Mouse (Mus musculus): ENCODE data around the gene Foxj3. TPM values are rescaled to one million over a fixed set of nuclear protein-coding genes. Genes with fewer than 3 reads are reported as not detected.
"Not testable (repeated sequence)": the region's sequence is repeated elsewhere in the genome, so short reads cannot be mapped to it uniquely, and the experiment has no call there.

Gene Foxj3
- 98.3 TPM in 1 of 2 replicates, not detected in the other for polyA plus RNA-seq (2012; ENCODE audit: insufficient read depth, insufficient read length, low replicate concordance, missing spikeins)

- 97% methylated on average over 4 of the region's 4 CpGs for WGBS
- not testable (repeated sequence) for H3K4me3 ChIP-seq (ENCODE audit: insufficient read depth, low read depth, low read length); H3K27ac ChIP-seq (ENCODE audit: insufficient read depth, low read depth, low read length); H3K4me1 ChIP-seq (ENCODE audit: control insufficient read depth, insufficient read depth, low read length)
These were observed at the start of gene Foxj3 for GRCm38 (mm10) chr4:119536615-119537014. Gene Foxj3, plus strand, starts transcription at chr4:119537004.

- H3K4me1 ChIP-seq (ENCODE audit: control insufficient read depth, insufficient read depth, low read length) = 0 out of 2 replicates have a peak, but pooled peaks cover 3% of the 10 kb centered on the region
- H3K27ac ChIP-seq (ENCODE audit: insufficient read depth, low read depth, low read length) = no peak overlapping the region
- TF ChIP-seq CTCF (IDR thresholded peaks at IDR 0.05; ENCODE audit: insufficient read depth, low read depth, low read length) = no peak
- TF ChIP-seq POLR2A (IDR thresholded peaks at IDR 0.05; ENCODE audit: insufficient read depth, low read depth, low read length) = no peak
- no peak overlapping the region for H3K4me3 ChIP-seq (ENCODE audit: insufficient read depth, low read depth, low read length)
- 53% methylated on average over 10 of the region's 10 CpGs for WGBS
These were observed 47.1 kb upstream of the Foxj3 start for GRCm38 (mm10) chr4:119489666-119490065.

GRCm38 (mm10) chr4:119490806-119491205 lies 46.0 kb upstream of the Foxj3 start:
- Histone ChIP-seq H3K27ac (ENCODE audit: insufficient read depth, low read depth, low read length) (no peak overlapping the region), H3K4me3 (ENCODE audit: insufficient read depth, low read depth, low read length) (no peak overlapping the region), H3K4me1 (ENCODE audit: control insufficient read depth, insufficient read depth, low read length) (0 out of 2 replicates have a peak, but pooled peaks cover 3% of the 10 kb centered on the region)
- WGBS = 73% methylated on average over 3 of the region's 3 CpGs
- TF ChIP-seq CTCF (IDR thresholded peaks at IDR 0.05; ENCODE audit: insufficient read depth, low read depth, low read length) = no peak
- no peak for TF ChIP-seq POLR2A (IDR thresholded peaks at IDR 0.05; ENCODE audit: insufficient read depth, low read depth, low read length)

- Histone ChIP-seq H3K4me1 (ENCODE audit: control insufficient read depth, insufficient read depth, low read length) (no peaks in the 10 kb centered on the region), H3K27ac (ENCODE audit: insufficient read depth, low read depth, low read length) (0 out of 2 replicates have a peak within 1 kb of the TSS, but pooled peaks have one; percentile 3), H3K4me3 (ENCODE audit: insufficient read depth, low read depth, low read length) (peak within 1 kb of the TSS; percentile 67)
- 0 out of 2 replicates have a peak, but pooled peaks have one; percentile 49 for TF ChIP-seq POLR2A (IDR thresholded peaks at IDR 0.05; ENCODE audit: insufficient read depth, low read depth, low read length)
- TF ChIP-seq CTCF (IDR thresholded peaks at IDR 0.05; ENCODE audit: insufficient read depth, low read depth, low read length) = no peak
- under 1% methylated on average over 77 of the region's 77 CpGs for WGBS
These were observed 44.4 kb upstream of the Foxj3 start, which contains the start of gene Rimkla for GRCm38 (mm10) chr4:119492291-119492932. Gene Rimkla, minus strand, starts transcription at chr4:119492628.

- no peak for TF ChIP-seq POLR2A (IDR thresholded peaks at IDR 0.05; ENCODE audit: insufficient read depth, low read depth, low read length)
- no peak for TF ChIP-seq CTCF (IDR thresholded peaks at IDR 0.05; ENCODE audit: insufficient read depth, low read depth, low read length)
- Histone ChIP-seq H3K27ac (ENCODE audit: insufficient read depth, low read depth, low read length) (0 out of 2 replicates have a peak overlapping the region, but pooled peaks have one; percentile 3), H3K4me3 (ENCODE audit: insufficient read depth, low read depth, low read length) (peak overlapping the region; percentile 67), H3K4me1 (ENCODE audit: control insufficient read depth, insufficient read depth, low read length) (no peaks in the 10 kb centered on the region)
- WGBS = 51% methylated on average over 10 of the region's 10 CpGs
These were observed 43.9 kb upstream of the Foxj3 start for GRCm38 (mm10) chr4:119492933-119493327.

GRCm38 (mm10) chr4:119498319-119498848 lies 38.4 kb upstream of the Foxj3 start:
- Histone ChIP-seq H3K27ac (ENCODE audit: insufficient read depth, low read depth, low read length) (no peak overlapping the region), H3K4me3 (ENCODE audit: insufficient read depth, low read depth, low read length) (no peak overlapping the region), H3K4me1 (ENCODE audit: control insufficient read depth, insufficient read depth, low read length) (no peaks in the 10 kb centered on the region)
- WGBS = 74% methylated on average over 5 of the region's 5 CpGs
- no peak for TF ChIP-seq POLR2A (IDR thresholded peaks at IDR 0.05; ENCODE audit: insufficient read depth, low read depth, low read length)
- no peak for TF ChIP-seq CTCF (IDR thresholded peaks at IDR 0.05; ENCODE audit: insufficient read depth, low read depth, low read length)

- WGBS = 74% methylated on average over 2 of the region's 2 CpGs
- TF ChIP-seq POLR2A (IDR thresholded peaks at IDR 0.05; ENCODE audit: insufficient read depth, low read depth, low read length) (no peak), CTCF (IDR thresholded peaks at IDR 0.05; ENCODE audit: insufficient read depth, low read depth, low read length) (no peak)
- Histone ChIP-seq H3K27ac (ENCODE audit: insufficient read depth, low read depth, low read length) (no peak overlapping the region), H3K4me3 (ENCODE audit: insufficient read depth, low read depth, low read length) (no peak overlapping the region), H3K4me1 (ENCODE audit: control insufficient read depth, insufficient read depth, low read length) (peaks cover 3% of the 10 kb centered on the region)
These were observed 25.2 kb upstream of the Foxj3 start for GRCm38 (mm10) chr4:119511591-119511990.

- WGBS = 57% methylated on average over 3 of the region's 3 CpGs
- no peak overlapping the region for H3K4me3 ChIP-seq (ENCODE audit: insufficient read depth, low read depth, low read length)
- no peak for TF ChIP-seq CTCF (IDR thresholded peaks at IDR 0.05; ENCODE audit: insufficient read depth, low read depth, low read length)
- no peak for TF ChIP-seq POLR2A (IDR thresholded peaks at IDR 0.05; ENCODE audit: insufficient read depth, low read depth, low read length)
- no peak overlapping the region for H3K27ac ChIP-seq (ENCODE audit: insufficient read depth, low read depth, low read length)
- H3K4me1 ChIP-seq (ENCODE audit: control insufficient read depth, insufficient read depth, low read length) = no peaks in the 10 kb centered on the region
These were observed 24.1 kb upstream of the Foxj3 start for GRCm38 (mm10) chr4:119512731-119513141.

GRCm38 (mm10) chr4:119523575-119523974 lies 13.2 kb upstream of the Foxj3 start:
- no peak overlapping the region for H3K4me3 ChIP-seq (ENCODE audit: insufficient read depth, low read depth, low read length)
- whole genome bisulfite sequencing = 81% methylated on average over 4 of the region's 4 CpGs
- no peak overlapping the region for H3K27ac ChIP-seq (ENCODE audit: insufficient read depth, low read depth, low read length)
- H3K4me1 ChIP-seq (ENCODE audit: control insufficient read depth, insufficient read depth, low read length) = no peaks in the 10 kb centered on the region
- TF ChIP-seq CTCF (IDR thresholded peaks at IDR 0.05; ENCODE audit: insufficient read depth, low read depth, low read length) (no peak), POLR2A (IDR thresholded peaks at IDR 0.05; ENCODE audit: insufficient read depth, low read depth, low read length) (no peak)
